Mouse (Mus musculus): ENCODE data around the gene Samd1. TPM values are rescaled to one million over a fixed set of nuclear protein-coding genes. Genes with fewer than 3 reads are reported as not detected.
"Not testable (repeated sequence)": the region's sequence is repeated elsewhere in the genome, so short reads cannot be mapped to it uniquely, and the experiment has no call there.

Gene Samd1
- total and polyA plus RNA-seq, 2 experiments from 2014 or later, result 4.6 to 86.9 TPM

- H3K9ac ChIP-seq (replicated peaks; ENCODE audit: low read length, poor library complexity, severe bottlenecking), result no peak overlapping the region
- H3K4me2 ChIP-seq (ENCODE audit: low read depth, low read length, poor library complexity, severe bottlenecking), result peak overlapping the region; percentile 95
These were observed 6.3 kb downstream of the Samd1 start for GRCm38 (mm10) chr8:84003612-84004246.

GRCm38 (mm10) chr8:84004533-84005201 is 7.2 kb downstream of the Samd1 start:
- peak overlapping the region; percentile 61 for H3K4me3 ChIP-seq (ENCODE audit: low read depth, low read length)
- peak overlapping the region; percentile 95 for H3K4me2 ChIP-seq (ENCODE audit: low read depth, low read length, poor library complexity, severe bottlenecking)
- H3K27me3 ChIP-seq (ENCODE audit: insufficient read depth, low read length), result no peaks in the 10 kb centered on the region
- H3K27ac ChIP-seq (ENCODE audit: low read depth, low read length), result peak overlapping the region; percentile 68
- no peaks in the 10 kb centered on the region for H3K36me3 ChIP-seq (ENCODE audit: insufficient read depth, low read length)
- TF ChIP-seq CTCF (IDR thresholded peaks at IDR 0.05), result no peak
- peak; percentile 80 for ATAC-seq (ENCODE audit: low FRiP score)
- under 1% methylated on average over 30 of the region's 30 CpGs for WGBS
- no peaks in the 10 kb centered on the region for H3K9me3 ChIP-seq (ENCODE audit: low read length)
- H3K9ac ChIP-seq (replicated peaks; ENCODE audit: low read length, poor library complexity, severe bottlenecking), result peak overlapping the region; percentile 57
- peak; percentile 95 for DNase-seq (ENCODE audit: low spot score)
- H3K4me1 ChIP-seq (ENCODE audit: insufficient read depth, low read length), result no peaks in the 10 kb centered on the region

More at GRCm38 (mm10) chr8:84003612-84004246, 6.3 kb downstream of the Samd1 start:
- 69% methylated on average over 6 of the region's 6 CpGs for WGBS
- peak overlapping the region; percentile 61 for H3K4me3 ChIP-seq (ENCODE audit: low read depth, low read length)
- no peak overlapping the region for H3K27ac ChIP-seq (ENCODE audit: low read depth, low read length)
- ATAC-seq (ENCODE audit: low FRiP score), result no peak
- H3K36me3 ChIP-seq (ENCODE audit: insufficient read depth, low read length), result no peaks in the 10 kb centered on the region
- TF ChIP-seq CTCF (IDR thresholded peaks at IDR 0.05), result no peak
- H3K27me3 ChIP-seq (ENCODE audit: insufficient read depth, low read length), result no peaks in the 10 kb centered on the region
- no peaks in the 10 kb centered on the region for H3K9me3 ChIP-seq (ENCODE audit: low read length)
- peaks cover 5% of the 10 kb centered on the region; the same call in 1 of the 2 replicates for H3K4me1 ChIP-seq (ENCODE audit: insufficient read depth, low read length)
- no peak for DNase-seq (ENCODE audit: low spot score)

GRCm38 (mm10) chr8:84005502-84005901 is 8.0 kb downstream of the Samd1 start:
- not testable (repeated sequence) for H3K9me3 ChIP-seq (ENCODE audit: low read length); H3K9ac ChIP-seq (replicated peaks; ENCODE audit: low read length, poor library complexity, severe bottlenecking); ATAC-seq (ENCODE audit: low FRiP score); DNase-seq (ENCODE audit: low spot score); H3K4me3 ChIP-seq (ENCODE audit: low read depth, low read length); H3K36me3 ChIP-seq (ENCODE audit: insufficient read depth, low read length); H3K4me2 ChIP-seq (ENCODE audit: low read depth, low read length, poor library complexity, severe bottlenecking); H3K4me1 ChIP-seq (ENCODE audit: insufficient read depth, low read length); H3K27me3 ChIP-seq (ENCODE audit: insufficient read depth, low read length); H3K27ac ChIP-seq (ENCODE audit: low read depth, low read length)
- WGBS, result 92% methylated on average over 7 of the region's 7 CpGs

- peak; percentile 43 for TF ChIP-seq CTCF (IDR thresholded peaks at IDR 0.05)
- Histone ChIP-seq H3K4me3 (ENCODE audit: low read depth, low read length) (no peak overlapping the region), H3K4me1 (ENCODE audit: insufficient read depth, low read length) (peaks cover 7% of the 10 kb centered on the region; the same call in 1 of the 2 replicates), H3K4me2 (ENCODE audit: low read depth, low read length, poor library complexity, severe bottlenecking) (no peak overlapping the region), H3K27ac (ENCODE audit: low read depth, low read length) (no peak overlapping the region), H3K27me3 (ENCODE audit: insufficient read depth, low read length) (peaks cover 25% of the 10 kb centered on the region), H3K9ac (replicated peaks; ENCODE audit: low read length, poor library complexity, severe bottlenecking) (no peak overlapping the region), H3K36me3 (ENCODE audit: insufficient read depth, low read length) (no peaks in the 10 kb centered on the region), H3K9me3 (ENCODE audit: low read length) (no peaks in the 10 kb centered on the region)
- DNase-seq (ENCODE audit: low spot score) (no peak), ATAC-seq (ENCODE audit: low FRiP score) (no peak)
- WGBS, result 31% methylated on average over 7 of the region's 7 CpGs
These were observed 10.9 kb downstream of the Samd1 start for GRCm38 (mm10) chr8:84008362-84008761.

GRCm38 (mm10) chr8:84009876-84010275 is 12.4 kb downstream of the Samd1 start:
- ATAC-seq (ENCODE audit: low FRiP score), result no peak
- no peak overlapping the region for H3K4me3 ChIP-seq (ENCODE audit: low read depth, low read length)
- H3K9ac ChIP-seq (replicated peaks; ENCODE audit: low read length, poor library complexity, severe bottlenecking), result no peak overlapping the region
- no peaks in the 10 kb centered on the region for H3K9me3 ChIP-seq (ENCODE audit: low read length)
- TF ChIP-seq CTCF (IDR thresholded peaks at IDR 0.05), result peak; percentile 96
- H3K36me3 ChIP-seq (ENCODE audit: insufficient read depth, low read length), result no peaks in the 10 kb centered on the region
- 2% methylated on average over 11 of the region's 11 CpGs for WGBS
- peak; percentile 81 for DNase-seq (ENCODE audit: low spot score)
- H3K4me1 ChIP-seq (ENCODE audit: insufficient read depth, low read length), result peaks cover 7% of the 10 kb centered on the region; the same call in 1 of the 2 replicates
- H3K4me2 ChIP-seq (ENCODE audit: low read depth, low read length, poor library complexity, severe bottlenecking), result peak overlapping the region; percentile 28
- H3K27me3 ChIP-seq (ENCODE audit: insufficient read depth, low read length), result peaks cover 28% of the 10 kb centered on the region
- H3K27ac ChIP-seq (ENCODE audit: low read depth, low read length), result no peak overlapping the region

Measured in midbrain, postnatal 0 days (tissue).